Mouse (Mus musculus) kidney, adult 18-20 months (tissue): ENCODE measurements at regions not wholly inside any gene's neighbourhood (a gene's known extent, or its start where the extent isn't known, plus 50 kb on each side); places are given as distances from the start of the nearest gene placed in this dataset.
A peak's percentile ranks its signal among the peaks of the same experiment; 100 is the strongest.

Experiments used
- DNase-seq: peaks from one replicate; pipeline ENCODE4 v3.0.0; 2021

DNA sequence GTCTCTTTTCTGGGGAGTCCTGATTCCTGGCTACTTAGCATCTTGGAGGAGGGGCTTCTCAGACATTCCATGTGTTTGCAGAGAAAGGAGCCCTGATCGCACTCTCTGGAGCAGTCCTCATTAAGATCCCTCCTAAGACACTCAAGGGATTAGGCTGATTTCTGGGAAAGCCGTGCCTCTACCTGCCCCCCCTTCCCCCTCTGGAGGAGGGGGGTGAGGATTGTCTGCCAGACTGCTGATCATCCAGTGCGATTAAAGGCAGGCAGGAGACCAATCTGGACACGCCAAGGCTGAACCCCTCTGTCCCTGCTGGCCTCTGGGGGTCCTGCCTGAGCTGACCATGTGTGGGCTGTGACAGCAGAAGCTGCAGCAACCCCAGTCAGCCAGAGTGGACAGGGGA, 65.4 kb downstream of the Vegfa start:
- no peak for DNase-seq

DNA sequence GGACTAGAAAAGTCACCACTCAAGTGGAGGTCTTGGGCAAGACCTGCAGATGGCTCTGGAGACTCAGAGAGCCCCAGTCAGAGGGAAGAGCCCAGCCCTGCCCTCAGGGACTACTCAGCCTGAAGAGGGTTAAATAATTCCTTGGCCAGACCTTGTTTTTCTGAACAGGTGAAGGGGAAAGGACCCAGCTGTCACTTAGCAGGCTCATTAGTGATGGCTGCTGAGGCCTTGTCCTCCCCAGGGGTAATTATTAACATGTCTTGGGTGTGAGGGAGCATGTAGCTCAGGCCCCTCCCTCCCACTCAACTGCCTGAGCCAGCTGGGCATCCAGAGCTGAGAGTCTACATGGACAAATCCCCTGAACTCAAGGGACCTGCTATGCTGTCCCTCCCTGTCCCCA, 68.1 kb downstream of the Vegfa start:
- DNase-seq: peak; percentile 50

DNA sequence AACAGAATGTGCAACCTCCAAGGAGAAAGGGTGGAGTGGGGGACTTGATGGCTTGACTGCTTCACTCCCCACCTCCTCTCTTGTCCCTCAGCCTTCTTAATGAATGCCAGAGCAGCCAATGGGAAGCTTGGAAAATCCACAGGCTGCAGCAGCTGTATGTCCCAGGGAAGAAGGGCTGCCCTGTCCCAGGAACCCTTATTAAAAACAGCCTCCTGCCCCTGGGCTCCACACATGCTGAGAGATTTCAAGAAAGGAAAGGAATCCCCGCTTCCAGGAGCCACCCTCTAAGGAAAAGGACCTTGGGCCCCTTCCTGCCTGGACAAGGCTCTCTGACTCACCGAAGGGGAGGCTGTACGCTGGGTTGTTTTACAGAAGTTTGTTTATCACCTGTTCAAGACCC, 68.8 kb downstream of the Vegfa start:
- DNase-seq: no peak

DNA sequence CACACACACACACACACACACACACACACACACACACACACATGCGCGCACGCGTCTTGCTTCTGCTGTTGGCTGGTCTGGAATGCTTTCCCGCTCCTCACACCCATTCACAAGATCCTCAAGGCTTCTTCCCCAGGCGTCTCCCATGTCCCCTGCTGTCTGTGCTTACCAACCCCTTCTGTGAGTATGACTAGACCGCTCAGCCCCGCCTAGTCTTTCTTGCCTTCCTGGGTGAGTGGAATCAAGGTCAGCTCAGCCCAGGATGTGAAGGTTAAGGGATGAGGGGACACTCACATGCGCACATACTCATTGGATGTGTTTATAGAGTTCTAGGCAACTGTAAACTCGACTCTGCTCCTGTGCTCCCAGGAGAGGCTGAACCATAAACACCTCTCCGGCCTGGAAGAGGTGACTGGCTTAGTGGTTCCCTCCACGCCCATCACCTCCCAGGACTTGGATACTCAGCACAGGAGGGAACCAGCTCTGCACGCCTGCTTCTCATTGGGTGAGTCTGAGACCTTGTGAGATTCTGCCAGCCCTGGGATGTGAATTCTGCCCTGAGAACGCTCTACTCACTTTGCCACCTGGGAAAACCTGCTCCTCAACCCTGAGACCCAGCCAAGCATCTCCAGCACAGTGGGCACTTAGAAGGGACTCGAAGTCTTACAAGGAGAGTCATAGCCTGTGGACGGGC, 70.4 kb downstream of the Vegfa start:
- no peak for DNase-seq

DNA sequence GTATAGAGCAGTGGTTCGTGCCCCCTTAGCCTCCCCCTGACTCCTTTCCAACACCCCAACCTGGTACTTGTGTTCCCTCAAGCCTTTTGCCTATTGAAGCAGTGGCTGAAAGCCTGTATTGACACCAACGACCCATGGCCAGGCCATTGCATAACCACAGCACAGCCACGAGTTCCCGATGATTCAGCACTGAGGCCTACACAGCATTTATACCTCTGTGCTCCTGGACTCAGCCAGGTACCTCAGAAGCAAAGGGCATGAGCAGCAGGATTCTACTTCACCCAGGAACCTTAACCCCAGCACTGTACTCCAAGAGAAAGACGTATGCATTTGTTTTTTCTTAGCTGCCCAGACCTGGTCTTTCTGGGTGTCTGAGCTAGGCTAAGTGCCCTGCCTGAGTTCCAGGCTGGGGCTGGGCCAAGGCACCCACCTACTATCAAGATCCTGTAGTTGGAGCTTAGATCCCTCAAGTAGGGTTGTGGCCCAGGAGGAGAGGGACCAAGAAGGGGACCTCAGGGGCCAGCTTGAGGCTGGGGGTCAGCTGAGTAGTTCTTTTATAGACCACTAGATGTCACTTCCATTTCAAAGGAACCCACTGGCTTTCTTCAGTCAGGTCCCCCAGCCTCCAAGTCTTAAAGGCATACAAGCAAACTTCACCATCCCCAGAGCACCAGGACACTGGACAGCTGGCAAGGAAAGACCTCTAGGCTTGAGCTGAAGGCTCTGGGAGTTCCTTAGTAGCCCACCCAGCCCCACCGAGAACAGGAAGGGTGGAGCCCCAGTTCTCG, 73.9 kb downstream of the Vegfa start:
- peak; percentile 68 for DNase-seq

DNA sequence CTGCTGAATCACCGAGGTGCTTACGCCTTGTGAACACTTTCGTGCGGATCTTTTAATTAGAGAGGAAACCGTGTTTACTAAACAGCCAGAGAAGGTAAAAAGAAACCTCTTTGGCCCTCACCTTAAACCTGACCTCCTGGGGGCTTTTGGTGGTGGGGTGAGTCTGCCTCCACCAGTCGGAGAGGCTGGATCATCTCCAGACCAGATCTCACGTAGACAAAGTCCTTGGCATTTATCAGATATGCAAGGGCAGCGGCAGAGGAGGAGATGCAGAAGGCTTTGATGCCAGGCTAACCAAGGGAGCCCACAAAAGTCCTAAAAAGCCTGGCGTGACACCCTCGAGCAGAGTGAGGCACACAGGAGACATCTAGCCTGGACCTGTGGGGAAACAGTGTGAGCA, 76.7 kb downstream of the Vegfa start:
- no peak for DNase-seq

DNA sequence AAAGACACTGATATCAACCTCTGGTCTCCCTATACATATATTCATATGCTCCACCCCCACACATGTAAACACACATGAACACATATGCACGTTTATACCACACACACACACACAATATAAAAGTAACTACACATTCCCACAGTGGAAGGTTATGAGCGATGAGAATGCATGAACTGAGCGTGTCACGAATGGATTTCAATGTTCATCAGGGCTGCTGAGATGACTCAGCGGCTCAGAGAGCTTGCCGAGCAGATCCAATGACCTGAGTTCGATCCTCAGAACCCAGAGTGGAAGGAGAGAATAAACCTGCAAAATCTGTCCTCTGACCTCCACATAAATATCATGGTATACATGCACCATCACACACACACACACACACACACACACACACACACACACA, 77.3 kb downstream of the Vegfa start:
- no peak for DNase-seq

DNA sequence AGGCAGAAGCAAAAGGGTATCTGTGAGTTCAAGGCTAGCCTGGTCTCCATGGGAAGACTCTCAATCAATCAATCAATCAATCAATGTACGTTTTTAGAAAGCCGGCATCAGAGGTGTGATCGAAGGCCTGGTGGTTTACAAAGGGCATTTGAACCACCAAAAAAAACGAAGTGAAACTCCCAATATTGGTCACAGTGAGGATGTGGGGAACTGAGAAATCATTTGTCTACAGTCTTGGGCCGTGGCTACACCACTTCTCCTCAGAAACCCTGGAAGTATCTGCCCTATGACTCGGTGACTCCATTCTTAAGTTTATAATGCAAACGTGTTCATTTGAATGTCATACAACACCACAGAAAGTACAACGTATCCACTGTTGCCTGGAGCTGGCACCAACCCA, 78.6 kb downstream of the Vegfa start:
- DNase-seq: no peak

DNA sequence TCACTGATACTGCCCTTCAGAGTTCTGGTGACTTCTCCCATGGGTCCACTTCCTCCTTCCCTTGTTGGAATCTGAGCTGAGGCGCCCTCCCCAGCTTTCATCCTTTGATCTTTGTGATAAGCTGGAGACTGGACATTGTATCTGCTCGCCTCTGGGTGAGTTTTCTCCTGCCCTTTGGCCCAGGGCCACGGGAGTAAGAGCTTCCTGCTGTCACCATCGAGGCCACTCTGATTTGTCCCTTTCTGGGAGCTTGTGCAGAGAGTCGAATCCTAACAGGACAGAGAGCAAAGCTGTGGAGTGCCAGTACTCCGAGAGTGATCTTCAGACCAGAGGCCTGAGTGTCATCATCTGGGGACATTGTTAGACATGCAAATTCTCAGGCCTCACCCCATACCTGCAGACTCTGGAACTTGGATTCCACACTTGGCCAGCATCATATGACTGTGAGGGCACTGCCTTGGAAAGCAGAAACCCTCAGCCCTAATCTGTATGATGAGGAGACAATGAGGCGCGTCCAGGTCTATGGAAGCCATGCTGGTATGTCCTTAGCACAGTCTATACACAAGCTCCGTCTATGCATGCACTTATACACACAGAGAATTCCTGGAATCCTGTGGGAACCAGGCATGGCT, 81.5 kb downstream of the Vegfa start:
- DNase-seq: peak; percentile 34

DNA sequence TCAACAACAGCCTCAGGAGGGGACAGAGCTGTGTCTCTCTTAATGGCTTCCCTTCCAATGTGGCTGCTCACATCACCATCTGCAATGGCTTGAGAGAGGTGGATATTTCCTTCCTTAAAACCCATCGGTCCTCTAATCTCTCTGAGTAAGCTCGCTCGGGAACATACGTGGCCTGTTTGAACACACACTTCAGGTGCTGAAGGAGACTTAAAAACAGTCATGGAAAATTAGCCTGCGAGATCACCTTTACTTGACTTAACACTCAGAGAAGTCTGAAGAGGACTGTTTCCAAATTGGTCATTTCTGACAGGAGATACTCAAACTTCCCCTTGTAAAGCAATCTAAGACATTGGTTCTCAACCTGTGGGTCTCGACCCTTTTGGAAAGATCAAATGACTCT, 83.0 kb downstream of the Vegfa start:
- DNase-seq: no peak

DNA sequence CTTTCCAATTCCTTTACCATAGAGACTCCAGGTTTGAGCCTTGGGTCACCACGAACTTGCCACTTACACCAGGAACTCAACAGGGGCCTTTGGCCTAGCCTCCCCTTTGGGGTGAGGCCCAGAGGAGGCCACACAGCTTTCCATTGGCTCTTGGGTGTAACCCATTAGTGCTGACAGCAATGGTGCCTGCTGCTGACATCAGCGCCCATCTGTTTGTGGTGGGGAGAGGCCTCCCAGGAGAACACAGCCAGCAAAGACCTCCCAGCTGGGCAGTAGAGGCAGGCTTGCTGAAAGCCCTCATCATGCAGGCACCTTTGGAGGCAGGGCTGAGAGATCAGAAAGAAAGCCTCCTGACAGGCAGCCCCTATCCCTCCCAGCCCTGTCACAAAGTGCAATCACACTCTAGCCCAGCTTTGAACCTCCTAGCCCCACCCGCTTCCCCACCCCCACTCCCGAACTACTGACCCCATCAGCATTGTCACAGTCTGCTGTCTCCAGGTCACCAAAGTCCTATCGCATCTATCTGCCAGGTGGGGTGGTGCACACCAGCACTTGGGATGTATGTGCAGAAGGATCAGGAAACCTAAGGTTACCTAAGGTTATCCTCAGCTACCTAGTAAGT, 83.7 kb downstream of the Vegfa start:
- DNase-seq: no peak

DNA sequence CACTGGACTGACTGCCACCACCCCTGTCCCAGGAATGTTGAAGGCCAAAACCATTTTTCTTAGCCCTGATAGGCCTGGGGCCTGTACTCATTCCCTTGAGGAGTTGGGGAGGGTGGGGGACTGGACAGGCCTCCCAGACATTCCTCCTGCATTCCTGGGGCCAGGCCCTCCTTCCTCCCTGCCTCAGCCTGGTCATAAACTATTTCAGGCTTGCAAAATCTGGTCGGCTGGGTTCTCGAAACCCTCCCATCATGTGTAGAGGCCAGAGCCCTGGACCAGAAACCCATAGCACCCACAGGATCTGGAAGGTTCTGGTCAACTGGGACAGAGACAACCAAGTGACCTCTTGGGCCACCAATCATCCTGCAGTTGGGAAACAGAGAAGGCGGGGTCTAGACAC, 87.2 kb downstream of the Vegfa start:
- no peak for DNase-seq

DNA sequence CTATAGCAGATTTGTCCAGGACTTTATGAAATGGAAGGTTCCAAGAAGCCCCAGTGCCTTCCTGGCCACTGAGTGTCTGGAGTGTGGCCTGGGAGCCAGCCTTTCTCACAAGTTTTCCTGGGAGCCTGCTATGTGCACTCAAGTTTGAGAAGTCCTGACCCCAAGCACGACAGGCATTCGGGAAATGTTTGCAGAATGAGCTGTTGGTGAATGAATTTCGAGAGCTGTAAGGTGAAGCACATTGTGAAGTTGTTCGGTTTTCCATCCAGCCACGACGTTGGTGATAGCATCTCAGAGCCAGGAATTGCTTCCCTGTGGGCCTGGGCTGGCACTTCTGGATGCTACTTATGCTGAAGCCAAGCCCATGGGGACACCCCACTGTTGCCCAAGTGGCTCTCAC, 88.9 kb downstream of the Vegfa start:
- no peak for DNase-seq

DNA sequence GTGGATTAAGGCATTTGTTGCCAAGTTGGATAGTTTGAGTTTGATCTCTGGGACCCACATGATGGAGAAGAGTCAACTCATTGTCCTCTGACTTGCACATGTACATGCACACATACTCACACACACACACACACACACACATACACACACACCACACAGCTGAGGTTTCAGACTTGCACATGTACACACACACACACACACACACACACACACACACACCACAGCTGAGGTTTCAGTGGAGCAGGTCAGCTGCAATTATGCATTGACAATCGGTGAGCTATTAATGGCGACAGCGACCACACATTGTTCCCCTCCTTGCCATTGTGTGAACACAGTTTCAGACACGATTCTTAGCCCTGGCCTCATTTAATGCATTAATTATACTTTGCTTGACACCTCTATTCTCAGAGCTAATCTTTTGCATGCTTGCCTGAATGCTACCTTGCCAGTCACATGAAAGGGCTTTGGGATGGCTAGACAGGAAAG, 90.2 kb downstream of the Vegfa start:
- DNase-seq: no peak

DNA sequence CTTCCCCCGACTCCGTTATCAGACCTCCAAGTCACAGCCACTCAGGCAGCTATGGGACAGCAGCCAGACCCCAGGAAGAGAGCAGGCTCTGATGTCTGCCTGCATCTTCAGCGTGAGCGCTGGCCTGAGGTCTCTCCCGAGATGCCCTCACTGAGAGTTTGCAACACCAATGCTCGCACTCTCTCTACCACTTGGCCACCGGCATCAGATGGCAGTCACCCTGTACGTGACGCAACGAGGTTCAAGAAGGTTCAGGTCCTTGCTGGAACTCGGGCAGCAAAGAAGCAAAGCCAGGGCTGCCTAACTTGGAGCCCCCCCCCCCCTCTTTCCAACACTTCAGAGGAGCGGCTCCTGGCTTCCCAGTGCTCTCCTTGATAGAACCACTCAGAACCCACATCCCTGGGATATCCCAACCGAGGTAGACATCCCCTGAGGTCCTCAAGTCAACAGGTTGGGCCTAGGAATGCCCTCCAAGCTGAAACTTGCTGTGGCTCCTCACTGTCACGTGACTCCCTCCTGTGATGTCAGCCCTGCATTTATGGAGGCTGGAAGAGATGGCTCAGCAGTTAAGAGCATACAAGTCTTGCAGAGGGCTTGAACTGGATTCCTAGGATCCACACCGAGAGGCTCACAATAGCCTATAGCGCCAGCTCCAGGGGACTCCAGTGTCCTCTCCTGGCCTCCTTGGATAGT, 91.9 kb downstream of the Vegfa start:
- no peak for DNase-seq

DNA sequence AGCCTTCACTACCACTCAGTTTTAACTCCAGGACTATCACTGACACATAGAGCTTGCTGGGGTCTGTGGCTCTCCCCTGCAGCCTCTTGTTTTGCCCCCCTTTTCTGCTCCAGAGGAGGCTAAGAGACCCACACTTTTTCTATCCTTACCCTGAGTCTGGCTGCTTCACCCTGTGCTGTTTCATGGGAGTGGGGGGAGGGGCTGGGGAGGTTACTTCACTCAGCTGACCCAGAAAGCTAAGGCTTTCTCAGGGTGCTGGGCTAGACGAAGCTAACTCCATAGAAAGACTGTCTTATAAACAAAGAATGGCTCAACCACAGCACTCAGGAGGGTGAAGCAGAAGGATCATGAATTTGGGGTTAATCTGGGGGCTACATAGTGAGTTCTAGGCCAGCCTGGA, 93.9 kb downstream of the Vegfa start:
- DNase-seq: no peak

DNA sequence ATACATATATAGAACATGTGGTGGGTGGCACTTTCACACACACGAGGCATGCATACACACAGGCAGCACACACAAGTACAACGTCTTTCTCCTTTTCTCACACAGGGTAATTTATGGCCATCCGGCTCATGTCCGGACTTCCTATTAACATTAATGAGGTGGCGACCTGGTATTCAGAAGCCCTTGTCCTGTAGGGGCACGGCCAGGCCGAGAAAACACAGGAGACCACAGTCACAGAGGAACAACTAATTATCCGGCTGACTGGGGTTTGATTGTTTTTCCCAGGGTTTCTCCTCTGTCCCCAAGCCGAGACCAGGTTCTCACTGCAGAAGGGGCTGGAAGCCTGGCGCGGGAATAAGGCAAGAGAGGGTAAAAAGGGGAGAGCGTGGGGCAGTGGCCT, 95.6 kb downstream of the Vegfa start:
- no peak for DNase-seq

DNA sequence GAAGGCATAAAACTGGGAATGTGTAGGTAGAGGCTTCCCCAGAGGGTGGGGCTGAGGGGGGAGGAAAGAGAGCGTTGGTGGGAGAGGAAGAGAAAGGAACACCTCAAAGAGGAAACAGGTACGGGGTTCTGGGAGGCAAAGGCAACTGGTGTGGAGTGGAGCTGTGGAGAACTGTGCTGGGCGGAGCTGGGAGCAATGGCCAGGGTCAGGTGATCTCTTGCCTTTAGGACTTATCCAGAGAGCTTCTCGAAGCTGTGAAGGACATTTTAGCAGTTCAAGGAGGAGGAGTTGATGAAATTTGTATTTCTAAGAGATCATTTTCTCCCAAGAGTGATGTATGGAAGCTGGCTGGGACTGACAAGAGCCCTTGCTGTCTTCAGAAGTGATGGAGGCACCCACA, 96.9 kb downstream of the Vegfa start:
- DNase-seq: no peak

DNA sequence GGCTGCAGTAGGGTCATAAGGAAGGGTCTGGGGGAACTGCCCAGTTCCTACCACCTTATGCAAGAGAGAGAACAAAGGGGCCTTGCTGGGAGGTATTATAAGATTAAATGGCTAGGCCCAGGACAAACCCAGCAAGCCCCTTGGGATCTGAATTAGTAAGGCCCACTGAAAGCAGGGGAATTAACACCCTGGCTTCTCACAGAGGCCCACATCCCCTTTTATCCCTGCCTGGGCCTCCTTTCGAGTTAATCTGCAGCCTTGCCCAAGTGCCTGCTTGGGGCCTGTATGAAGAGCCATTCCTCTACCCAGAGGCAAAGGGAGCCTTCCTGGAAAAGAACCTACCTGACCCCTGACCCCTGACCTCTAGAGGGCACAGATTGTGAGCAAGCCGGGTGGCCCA, 98.2 kb downstream of the Vegfa start:
- no peak for DNase-seq

DNA sequence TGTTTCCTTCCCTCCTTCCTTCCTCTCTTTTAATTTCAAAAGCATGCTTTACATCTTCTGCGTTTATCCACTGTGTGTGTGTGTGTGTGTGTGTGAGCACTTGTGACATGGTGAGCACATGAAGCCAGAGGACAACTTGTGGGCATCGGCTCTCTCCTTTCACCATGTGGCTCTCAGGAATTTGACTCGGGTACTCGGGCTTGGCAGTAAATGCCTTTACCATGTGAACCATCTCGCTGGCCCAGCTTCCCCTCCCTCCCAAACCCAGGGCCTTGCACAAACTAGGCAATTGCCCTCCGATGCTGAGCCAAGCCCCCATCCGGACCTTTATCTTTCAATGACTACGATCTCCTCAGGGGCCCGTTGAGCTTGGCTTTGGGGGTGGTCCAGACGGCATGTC, 99.1 kb downstream of the Vegfa start:
- DNase-seq: no peak

DNA sequence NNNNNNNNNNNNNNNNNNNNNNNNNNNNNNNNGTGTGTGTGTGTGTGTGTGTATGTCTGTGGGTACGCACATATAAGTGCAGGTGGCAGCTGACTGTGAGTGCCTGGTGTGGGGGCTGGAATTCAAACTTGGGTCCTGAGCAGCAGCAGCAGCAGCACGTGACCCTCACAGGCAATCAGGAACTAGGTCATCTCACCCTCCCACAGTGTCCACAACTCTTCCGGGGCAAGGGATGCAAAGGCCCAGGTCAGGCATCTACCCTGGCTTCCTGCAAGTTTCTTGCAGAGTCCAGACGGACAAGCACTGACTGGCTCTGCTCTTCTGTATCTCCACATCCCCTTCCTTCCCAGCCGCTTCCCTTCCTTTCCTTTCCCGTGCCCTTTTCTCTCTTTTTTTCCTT, 99.6 kb downstream of the Vegfa start:
- no peak for DNase-seq

DNA sequence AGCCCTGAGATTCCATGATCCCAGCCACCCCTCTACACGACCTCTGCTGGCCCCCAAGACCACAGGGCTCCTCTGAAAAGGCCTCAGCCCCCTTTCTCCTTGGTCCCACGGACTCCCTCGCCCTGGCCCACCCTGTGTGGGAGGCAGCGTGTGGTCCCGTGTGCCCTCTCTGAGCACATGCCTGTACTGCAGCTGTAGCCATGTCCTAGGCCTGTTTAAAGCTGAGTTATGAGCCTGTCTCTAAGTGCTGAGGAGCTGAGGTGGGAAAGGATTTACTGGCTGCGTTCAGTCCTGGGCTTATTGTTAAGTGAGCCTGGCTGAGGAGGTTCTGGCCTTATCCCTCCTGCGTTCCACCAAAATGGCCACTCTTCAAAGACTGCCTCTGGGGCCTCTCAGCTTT, 102.6 kb downstream of the Vegfa start:
- no peak for DNase-seq

DNA sequence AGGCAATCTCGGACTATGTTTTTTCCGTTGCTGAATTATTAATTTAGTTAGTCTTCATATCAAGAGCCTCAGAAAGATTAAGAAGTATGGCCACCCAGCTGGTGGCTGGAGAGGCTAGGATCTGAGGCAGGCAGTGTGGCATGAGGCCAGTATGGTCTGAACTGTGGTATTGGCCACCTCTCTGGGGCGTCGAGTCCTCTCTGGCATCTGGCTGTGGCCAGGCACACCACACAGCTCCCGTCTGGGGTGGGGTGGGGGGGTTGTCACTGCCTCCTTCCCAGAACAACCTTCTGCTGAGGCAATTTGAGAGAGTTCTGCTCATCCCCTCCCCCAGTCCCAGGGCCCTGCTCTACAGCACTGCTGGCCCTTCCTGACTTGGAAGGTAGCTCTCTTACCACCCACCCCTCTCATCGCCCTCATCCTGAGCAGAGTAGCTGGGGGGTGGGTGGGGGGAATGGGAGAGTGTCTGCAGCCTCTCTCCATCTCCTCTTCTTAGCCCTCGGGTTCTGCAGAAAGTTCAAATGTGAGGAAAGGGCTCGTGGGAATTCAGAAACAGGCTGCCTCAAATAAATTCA, 103.2 kb downstream of the Vegfa start:
- DNase-seq: no peak
